Comparison of ENCODE assay signal across 7 mouse cellular contexts in the genomic region with DNA sequence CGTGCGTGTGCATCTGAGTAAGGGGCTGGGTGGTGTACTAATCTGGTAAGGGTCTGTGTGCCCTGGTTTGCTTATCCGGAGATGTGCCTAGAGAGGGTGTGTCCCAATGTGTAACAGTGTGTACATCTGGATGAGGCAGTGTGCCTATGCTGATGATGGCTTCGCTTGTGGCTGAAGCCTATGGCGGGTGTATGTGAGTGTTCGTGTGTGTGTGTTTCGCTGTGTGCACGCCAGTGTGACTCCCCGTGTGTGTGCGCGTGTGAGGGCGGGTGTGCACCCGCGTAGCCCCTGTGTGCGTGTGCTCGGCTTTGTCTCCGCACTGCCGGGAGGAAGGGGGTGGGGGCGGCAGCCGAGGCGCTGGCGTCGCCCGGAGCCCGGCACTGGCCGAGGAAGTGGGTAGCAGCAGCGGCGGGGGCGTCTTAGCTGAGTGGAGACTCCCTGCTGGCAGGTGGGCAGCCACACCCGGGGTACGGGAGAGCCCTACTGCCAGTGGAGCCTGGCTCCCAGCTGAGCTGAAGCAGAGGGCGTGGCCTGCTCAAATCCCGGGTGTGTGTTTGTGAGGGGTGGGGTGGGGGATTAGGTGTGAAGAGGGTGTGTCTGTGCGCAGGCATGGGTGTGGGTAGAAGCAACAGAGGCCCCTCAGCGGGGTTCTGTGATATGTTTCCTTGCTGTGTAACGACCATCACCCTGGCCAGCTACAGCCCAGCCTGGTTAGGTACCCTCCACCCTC. TPM values are rescaled to one million over a fixed set of nuclear protein-coding genes. Genes with fewer than 3 reads are reported as not detected.
DNase-seq lines count a peak whose midpoint lies in the region; ATAC-seq and TF ChIP-seq lines count a peak whose summit lies in the region.

No protein-coding gene starts in this region.

- H3K9ac ChIP-seq in ES-Bruce4 (ENCODE audit: low read depth, poor library complexity, severe bottlenecking) = peak overlapping the region; percentile 71; the same call in 1 of the 2 replicates
- peak overlapping the region; percentile 92 for H3K9ac ChIP-seq in hindbrain, embryonic 13.5 days

- 1% methylated on average over 36 of the region's 36 CpGs for WGBS in hindbrain, embryonic 13.5 days
- under 1% methylated on average over 36 of the region's 36 CpGs for WGBS in midbrain, embryonic 10.5 days

- peak overlapping the region; percentile 78 for H3K4me2 ChIP-seq in hindbrain, embryonic 13.5 days

- no peaks in the 10 kb centered on the region for H3K36me3 ChIP-seq in ES-Bruce4 (ENCODE audit: control insufficient read depth, insufficient read depth, low read length, poor library complexity, severe bottlenecking)
- peaks cover 4% of the 10 kb centered on the region; the same call in 1 of the 2 replicates for H3K36me3 ChIP-seq in hindbrain, embryonic 13.5 days
- no peaks in the 10 kb centered on the region for H3K36me3 ChIP-seq in midbrain, embryonic 10.5 days
- H3K36me3 ChIP-seq in splenic B cell, adult 2 months (ENCODE audit: control insufficient read depth, insufficient read depth, low read length, poor library complexity, severe bottlenecking) = no peaks in the 10 kb centered on the region

- H3K4me3 ChIP-seq in ES-Bruce4 (ENCODE audit: low read depth, low read length) = peak overlapping the region; percentile 69
- H3K4me3 ChIP-seq in hindbrain, embryonic 13.5 days = peak overlapping the region; percentile 62
- H3K4me3 ChIP-seq in midbrain, embryonic 10.5 days = peak overlapping the region; percentile 77

- no peaks in the 10 kb centered on the region for H3K27me3 ChIP-seq in ES-Bruce4 (ENCODE audit: control insufficient read depth, insufficient read depth, low read length, poor library complexity, severe bottlenecking)
- peaks cover 29% of the 10 kb centered on the region for H3K27me3 ChIP-seq in hindbrain, embryonic 13.5 days
- H3K27me3 ChIP-seq in midbrain, embryonic 10.5 days (ENCODE audit: low read depth, poor library complexity, severe bottlenecking) = peaks cover 76% of the 10 kb centered on the region
- H3K27me3 ChIP-seq in splenic B cell, adult 2 months (ENCODE audit: control insufficient read depth, insufficient read depth, low read length, poor library complexity, severe bottlenecking) = no peaks in the 10 kb centered on the region; the same call in 1 of the 2 replicates

- no peak for TF ChIP-seq CTCF in ES-Bruce4 (IDR thresholded peaks at IDR 0.05; ENCODE audit: low read depth, low read length)

- peak; percentile 49 for DNase-seq in CD4-positive, CD25-positive, alpha-beta regulatory T cell, adult 2 months (ENCODE audit: low read depth, low spot score)
- DNase-seq in embryo, embryonic 9.5 days (ENCODE audit: extremely low spot score) = peak; percentile 21
- DNase-seq in left cerebral cortex, postnatal 36 days (ENCODE audit: low spot score in 2 of 2) = peak; percentile 63 to 75
- DNase-seq in midbrain, embryonic 10.5 days (ENCODE audit: low spot score) = peak; percentile 49
- DNase-seq in splenic B cell, adult 2 months (ENCODE audit: low read depth, low spot score) = peak; percentile 36

- intact Hi-C loops in left cerebral cortex, postnatal 36 days (cut with DNase I) = loop anchor here (5.0 kb wide), 2 partner anchors 56 to 76 kb away; no protein-coding TSS in a partner anchor

- TF ChIP-seq POLR2A in ES-Bruce4 (IDR thresholded peaks at IDR 0.05; ENCODE audit: insufficient read depth, low read length) = no peak

- peak; percentile 26; the same call in 1 of the 2 replicates for TF ChIP-seq EP300 in ES-Bruce4 (IDR thresholded peaks at IDR 0.05; ENCODE audit: insufficient read depth, low read depth, low read length)

- peaks cover 6% of the 10 kb centered on the region for H3K4me1 ChIP-seq in ES-Bruce4 (ENCODE audit: control insufficient read depth, insufficient read depth, low read length)
- H3K4me1 ChIP-seq in hindbrain, embryonic 13.5 days (replicated peaks) = peaks cover 54% of the 10 kb centered on the region
- H3K4me1 ChIP-seq in midbrain, embryonic 10.5 days = peaks cover 33% of the 10 kb centered on the region

- ATAC-seq in hindbrain, embryonic 13.5 days (ENCODE audit: low FRiP score) = peak; percentile 84

- no peak overlapping the region for H3K27ac ChIP-seq in ES-Bruce4 (ENCODE audit: insufficient read depth, low read length)
- peak overlapping the region; percentile 94 for H3K27ac ChIP-seq in hindbrain, embryonic 13.5 days
- peak overlapping the region; percentile 81 for H3K27ac ChIP-seq in midbrain, embryonic 10.5 days (replicated peaks)

- H3K9me3 ChIP-seq in ES-Bruce4 (replicated peaks; ENCODE audit: control insufficient read depth, insufficient read depth, low read length, poor library complexity, severe bottlenecking) = no peaks in the 10 kb centered on the region
- no peaks in the 10 kb centered on the region for H3K9me3 ChIP-seq in hindbrain, embryonic 13.5 days
- no peaks in the 10 kb centered on the region for H3K9me3 ChIP-seq in midbrain, embryonic 10.5 days (replicated peaks)

RNA-seq across cellular contexts. Expression of gene Epb41l1, which starts 0.8 kb away (rescaled TPM):
- 21.4 and 23.6 TPM in 2 replicates for polyA plus RNA-seq in ES-Bruce4 (2011; ENCODE audit: insufficient read depth, insufficient read length, low read depth, missing spikeins)
- 11.3 and 11.5 TPM in 2 replicates for polyA plus RNA-seq in hindbrain, embryonic 13.5 days (2015; fragmentation: Nextera tagmentation; extraction: Ambion mirVana)
- 100 to 1,000 TPM; 346 to 360 TPM for total RNA-seq in left cerebral cortex, postnatal 36 days (2021)
- 1.3 and 1.8 TPM in 2 replicates for polyA plus RNA-seq in midbrain, embryonic 10.5 days (2016; fragmentation: Nextera tagmentation; extraction: Ambion mirVana)
